Mouse (Mus musculus) ZHBTc4 (cell line): Measurements from ENCODE around the gene Fnbp1l.

ENCODE experiments used
- DNase-seq: peaks from one replicate; pipeline ENCODE4 v3.0.0-alpha.2; 2011; ENCODE audit warnings: low read depth, low spot score

Fnbp1l gene

DNA sequence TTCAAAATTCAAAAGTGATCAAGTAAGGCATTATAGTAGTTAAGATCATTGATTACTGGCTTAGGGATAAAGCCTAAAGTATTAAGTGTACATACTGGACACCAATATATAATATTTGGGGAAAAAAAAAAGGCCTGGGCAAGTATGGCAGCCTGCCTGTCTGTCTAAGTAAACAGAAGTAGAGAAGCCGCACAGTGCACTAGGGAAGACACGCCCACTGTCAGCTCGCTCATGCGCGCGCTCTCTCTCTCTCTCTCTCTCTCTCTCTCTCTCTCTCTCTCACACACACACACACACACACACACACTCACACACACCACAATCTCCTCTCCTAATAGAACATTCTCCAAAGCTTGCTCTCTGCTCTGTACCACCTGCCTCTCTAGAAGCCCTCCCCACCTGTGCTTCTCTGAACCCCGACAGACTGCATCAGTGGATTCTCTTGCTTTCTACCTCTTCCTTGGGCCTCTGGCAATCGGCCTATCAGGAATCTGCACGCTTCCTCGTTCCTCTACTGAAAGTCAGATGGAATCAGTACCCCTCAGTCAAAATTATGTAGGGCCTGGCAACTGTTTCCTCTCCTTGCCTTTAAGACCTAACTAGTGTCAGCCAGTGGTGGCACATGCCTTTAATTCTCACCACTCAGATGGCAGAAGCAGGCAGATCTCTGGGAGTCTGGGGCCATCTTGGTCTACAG is 13.3 kb downstream of the Fnbp1l start:
- no peak for DNase-seq

DNA sequence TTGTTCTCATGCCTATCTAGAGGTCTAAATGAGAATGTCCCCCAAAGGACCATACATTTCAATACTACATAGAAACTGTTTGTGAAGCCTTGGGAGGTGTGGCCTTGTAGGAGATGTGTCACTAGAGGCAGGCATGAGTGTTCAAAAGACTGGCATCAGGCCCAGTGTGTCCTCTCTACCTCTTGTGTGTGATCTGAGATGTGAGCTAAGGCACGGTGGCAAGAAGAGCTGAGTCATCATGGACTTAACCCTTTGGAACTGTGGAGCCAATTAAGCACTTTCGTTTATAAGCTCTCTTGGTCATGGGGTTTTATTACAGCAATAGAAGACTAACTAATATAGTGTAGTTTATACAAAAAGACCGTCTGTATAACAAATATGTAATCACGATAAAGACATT is 16.3 kb downstream of the Fnbp1l start:
- DNase-seq, result no peak

DNA sequence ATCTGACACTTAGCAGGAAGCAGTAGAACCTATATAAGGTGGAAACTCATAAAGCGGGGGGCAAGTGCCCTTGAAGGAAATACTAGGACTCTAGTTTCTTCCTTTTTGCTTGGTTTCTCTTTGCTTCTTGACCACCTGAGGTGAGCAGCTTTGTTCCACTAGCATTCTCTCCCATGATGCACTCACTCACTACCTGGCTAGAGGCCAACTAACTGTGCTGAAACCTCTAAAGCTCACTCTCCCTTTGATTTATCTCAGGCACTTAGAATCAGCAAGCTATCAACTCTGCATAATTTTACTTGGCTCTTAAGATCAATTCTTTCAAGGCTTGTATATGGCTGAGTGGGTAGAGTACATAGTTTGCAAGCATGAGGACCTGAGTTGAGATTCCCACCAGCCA is 17.1 kb downstream of the Fnbp1l start:
- DNase-seq, result peak; percentile 19

DNA sequence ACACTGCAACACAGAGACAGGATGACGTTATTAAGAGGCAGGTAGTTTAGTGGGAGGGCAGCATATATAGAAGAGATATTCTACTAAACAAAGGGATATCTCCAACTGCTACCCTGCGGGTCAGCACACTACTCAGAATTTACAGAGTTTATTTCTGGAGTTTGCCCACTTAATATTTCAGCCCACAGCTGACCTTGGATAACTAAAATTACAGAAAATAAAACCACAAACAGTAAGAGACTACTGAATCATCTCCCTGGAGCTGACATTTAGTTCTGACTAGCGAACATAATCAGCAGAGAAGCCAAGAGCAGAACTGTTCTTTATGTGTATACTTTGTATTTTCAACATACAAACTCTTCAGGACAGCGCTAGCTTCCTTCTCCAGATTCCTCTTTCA is 20.2 kb downstream of the Fnbp1l start:
- DNase-seq, result no peak

DNA sequence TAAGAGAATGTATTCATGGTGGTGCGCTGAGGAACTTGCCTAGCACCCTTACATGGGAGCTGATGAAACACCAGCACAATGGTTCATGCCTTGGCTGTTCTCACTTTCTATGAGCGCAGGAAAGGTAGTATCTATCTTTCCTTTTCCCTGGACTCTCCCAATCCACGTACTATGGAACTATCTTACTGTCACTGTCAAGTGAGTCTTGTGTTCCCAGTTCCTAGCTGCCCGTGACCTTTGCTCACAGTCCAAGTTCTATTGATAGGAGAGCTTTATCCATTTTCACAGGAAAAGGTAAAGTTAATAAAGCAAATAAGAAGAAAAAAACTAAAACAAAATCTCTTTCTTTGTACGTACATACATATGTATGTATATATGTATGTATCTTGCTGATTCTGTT is 28.7 kb downstream of the Fnbp1l start:
- no peak for DNase-seq

DNA sequence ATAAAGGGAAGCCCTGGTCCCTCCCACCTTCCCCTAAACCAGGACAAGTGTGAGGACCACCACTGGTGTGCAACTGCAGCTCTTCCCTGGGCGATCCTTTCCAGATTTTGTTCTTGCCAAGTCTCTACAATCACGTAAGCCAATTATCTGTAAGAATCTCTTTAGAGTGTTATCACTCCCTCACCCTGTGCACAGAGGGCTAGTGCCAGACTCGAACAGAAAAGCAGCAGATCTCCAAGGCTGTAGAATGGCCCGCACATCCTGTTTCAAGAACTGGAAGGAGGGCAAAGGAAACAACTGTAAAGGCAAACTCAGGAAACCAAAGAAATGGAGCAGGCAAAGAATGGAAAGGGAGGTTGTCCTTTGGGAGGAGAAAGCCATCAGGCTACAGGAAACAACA is 29.2 kb downstream of the Fnbp1l start:
- DNase-seq, result no peak

DNA sequence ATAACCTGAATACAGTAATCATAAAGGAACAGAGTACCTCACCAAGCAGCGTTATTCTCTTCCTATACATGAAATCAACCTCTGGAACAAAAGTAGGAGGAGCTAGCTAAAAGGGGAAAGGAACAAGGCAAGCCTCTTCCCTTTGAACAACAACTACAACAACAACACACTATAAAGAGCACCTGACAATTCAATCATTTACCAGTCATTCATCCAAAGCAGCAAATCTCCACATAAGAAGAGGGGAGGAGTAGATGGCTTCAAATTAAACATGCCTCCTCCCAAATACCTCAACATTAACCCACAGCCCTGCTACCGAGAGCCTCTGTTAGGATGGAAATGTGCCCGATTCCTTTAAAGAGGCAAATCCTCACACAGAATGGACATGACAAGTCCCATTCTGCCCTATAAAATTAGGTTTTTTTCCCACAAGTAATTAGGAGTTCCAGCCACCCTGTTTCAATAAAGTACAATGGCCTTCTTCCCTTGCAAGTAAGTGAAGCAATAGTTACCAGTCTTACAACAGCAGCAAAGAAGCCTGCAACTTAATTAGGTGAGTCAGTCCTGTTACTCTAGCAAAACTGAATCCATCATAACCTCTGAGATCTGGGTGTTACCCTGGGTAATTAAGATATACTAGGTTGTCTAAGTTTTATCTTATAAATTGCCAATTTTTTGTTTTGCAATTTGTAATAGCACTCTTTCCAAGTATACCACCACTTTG is 32.4 kb downstream of the Fnbp1l start:
- no peak for DNase-seq

DNA sequence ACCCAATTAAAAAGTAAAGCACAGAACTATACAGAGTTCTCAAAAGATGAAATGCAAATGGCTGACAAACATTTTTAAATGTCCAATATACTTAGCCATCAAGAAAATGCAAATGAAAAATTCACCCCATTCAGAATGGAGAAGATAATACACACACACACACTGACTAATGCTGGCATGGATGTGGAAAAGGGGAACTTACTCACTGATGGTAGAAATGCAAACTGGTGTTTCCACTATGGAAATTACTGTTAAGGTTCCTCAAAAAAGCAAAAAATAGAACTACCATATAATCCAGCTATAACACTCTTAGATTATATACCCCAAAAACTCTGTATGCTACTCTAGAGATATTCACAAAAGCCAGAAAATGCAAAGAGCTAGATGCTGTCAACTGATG is 42.2 kb downstream of the Fnbp1l start:
- no peak for DNase-seq

DNA sequence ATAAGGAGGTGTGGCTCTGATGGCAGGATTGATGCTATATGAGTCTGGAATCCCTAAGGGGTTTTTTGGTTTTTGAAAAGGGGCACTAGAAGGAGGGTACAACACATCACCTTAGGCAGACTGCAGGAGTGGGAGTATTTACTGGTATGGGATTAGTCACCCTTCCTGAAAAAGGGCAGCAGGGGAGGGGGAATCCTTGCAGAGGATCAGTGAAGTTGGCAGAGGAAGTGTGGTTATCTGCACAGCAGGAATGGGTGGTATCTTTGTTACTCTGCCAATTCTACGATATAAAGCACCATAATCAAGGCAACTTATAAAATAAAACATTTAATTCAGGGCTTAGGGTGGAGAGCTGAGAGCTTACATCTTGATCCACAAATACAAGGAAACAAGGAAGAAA is 44.6 kb downstream of the Fnbp1l start:
- no peak for DNase-seq

DNA sequence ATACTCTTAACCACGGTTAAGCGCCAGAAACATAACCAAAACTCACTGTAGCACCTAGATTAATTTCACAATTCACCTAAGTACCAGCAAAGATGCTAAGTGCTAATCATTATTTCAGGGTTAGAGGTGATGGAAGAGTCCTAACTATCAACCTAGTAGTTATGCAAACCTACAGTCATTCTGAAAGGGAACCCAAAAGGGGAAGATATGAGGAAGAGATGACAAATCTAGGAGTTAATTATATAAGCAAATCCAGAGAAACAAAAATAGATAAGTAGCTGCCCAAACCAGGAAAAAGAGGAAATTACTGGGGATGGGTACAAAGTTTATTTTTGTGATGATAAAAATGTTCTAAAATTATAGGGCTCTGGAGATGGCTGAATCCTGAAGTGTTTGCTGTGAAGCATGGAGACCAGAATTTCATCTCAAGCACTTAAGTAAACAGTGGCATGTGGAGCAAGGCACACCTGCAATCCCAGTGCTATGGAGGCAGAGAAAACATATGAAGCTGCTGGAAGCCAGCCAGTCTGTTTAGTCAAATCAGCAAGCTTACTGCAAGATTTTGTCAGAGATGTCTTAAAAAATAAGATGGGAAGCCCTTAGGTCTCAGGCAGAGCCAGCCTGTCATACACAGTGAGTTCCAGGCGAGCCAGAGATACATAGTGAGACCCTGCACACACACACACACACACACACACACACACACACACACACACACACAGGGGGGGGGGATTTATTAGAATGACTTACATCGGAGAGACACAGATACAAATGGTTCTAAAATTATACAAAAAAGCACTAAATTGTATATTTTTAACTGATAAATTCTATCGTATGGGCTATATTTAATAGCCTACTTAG is 45.9 kb downstream of the Fnbp1l start:
- DNase-seq, result no peak

DNA sequence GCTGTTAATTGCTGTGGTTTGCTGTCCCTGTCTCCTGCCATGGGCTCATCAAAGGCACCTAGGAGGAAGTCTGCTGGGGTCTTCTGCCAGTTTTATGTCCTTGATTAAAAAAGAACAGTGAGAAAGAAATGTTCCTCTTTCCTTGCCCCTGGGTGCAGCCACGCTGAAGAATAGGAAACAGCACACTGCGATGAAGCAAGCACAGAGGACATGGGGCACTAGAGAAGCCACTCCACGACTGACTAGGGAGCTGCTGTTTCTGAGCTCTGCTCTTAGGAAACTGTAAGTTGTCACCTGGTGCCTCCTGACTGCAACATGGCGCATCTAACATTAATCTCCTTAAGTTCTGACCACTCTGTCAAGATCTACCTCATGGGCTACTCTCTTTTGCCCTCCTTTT is 53.0 kb downstream of the Fnbp1l start:
- DNase-seq, result no peak

DNA sequence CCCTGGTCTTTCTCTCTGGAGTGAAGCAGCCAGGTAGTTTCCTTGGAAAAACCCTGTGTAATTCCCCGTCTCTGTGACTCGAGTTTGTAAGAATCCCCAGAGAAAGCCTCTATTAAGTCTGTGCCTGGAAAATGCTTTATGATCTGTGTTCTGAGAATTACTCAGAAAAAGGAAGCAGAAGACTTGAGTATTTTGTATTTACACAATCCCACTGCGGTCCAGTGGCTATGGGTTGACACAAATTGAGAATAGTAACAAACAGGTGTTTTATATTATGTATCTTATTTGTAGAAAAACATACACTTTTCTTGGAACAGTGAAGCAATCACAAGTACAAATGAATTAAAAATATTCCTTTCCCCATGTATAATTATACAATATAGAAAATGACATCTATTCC is 53.4 kb downstream of the Fnbp1l start:
- no peak for DNase-seq

DNA sequence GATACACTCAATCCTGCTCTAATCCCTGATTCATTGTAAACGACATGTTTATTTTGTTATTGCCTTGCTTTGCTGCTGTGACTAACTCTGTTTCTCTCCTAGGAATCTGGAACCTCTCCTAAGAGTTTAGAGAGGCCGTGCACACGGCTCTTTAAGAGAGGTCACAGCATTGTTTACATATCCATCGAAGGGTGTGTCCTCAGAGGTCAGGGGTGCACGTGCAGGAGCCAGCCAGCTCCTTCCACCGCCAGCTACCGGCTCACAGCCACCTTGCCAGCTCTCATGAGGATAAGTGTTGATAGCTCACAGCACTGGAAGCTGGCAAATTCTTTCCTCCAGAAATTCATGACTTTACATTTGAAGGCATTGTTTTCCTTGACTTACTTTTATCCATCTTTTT is 54.2 kb downstream of the Fnbp1l start:
- peak; percentile 89 for DNase-seq

DNA sequence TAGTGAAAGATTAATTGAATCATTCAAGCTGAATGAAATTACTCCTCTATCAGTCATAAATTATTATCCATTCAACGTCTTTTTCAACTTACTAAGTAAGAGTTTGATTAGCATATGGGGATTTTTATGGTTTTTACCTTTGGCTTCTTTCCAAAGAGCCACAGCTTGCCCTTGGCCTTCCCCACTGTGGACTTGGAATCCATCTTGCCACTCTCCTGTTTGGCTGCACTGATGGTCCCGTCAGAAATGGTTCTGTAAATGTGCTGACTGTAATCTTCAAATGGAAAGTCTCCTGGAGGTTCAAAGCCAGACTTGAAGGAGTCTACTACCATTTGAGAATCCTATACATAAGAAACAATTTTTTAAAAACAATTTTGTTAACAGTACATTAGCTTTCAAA is 61.7 kb downstream of the Fnbp1l start:
- no peak for DNase-seq

DNA sequence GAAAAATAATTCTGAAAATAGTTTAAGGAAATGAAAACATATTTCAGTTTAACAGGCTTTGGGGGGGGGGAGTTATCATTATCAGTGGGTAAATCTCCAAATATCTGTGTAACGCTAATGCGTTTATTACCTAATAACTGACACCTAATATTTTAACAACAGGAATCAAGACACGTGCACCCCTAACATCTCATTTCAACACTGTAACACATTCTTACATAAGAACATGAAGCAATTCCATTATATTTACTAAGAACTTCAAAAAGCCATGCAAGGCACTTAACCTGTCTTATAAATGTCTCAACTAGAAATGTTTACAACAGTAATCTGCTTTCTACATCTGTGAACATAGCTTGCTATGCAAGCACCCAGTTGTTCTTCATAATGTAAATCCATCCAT is 68.3 kb downstream of the Fnbp1l start:
- DNase-seq, result no peak

DNA sequence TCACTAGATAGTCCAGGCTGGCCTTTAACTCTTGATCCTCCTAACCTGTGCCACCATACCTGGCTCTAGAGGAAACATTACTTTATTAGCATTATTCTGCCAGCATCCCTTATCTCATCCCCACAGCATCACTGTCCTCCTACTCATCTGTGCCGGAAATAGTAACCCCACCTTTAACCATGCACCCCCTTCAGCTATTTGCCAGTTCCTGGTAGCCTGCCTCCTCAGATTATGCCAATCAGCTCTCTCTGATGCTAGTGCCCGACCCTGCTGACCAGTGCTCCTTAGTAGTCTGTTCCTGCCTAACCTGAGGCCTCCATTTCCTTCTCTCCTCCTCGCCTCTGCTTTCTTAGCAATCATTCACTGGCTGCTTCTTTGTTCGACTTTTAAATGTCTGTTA is 72.0 kb downstream of the Fnbp1l start:
- no peak for DNase-seq

DNA sequence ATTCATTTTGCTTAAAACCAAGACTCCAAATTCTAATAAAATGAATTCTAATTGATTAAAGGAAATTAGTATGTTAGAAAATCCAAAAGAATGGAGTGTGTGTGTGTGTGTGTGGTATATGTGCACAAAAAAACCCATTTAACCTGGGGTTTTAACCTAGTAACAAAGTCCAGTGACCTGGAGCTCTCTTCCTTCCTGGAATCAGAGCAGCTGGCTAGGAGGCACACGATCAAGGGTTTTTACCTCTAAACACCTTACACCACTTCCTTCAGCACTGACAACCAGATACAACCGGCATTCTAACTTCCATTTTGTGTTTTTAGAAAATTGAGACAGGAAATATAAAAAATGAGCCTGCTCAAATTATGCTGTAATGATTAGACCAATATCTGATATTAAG is 74.2 kb downstream of the Fnbp1l start:
- no peak for DNase-seq

DNA sequence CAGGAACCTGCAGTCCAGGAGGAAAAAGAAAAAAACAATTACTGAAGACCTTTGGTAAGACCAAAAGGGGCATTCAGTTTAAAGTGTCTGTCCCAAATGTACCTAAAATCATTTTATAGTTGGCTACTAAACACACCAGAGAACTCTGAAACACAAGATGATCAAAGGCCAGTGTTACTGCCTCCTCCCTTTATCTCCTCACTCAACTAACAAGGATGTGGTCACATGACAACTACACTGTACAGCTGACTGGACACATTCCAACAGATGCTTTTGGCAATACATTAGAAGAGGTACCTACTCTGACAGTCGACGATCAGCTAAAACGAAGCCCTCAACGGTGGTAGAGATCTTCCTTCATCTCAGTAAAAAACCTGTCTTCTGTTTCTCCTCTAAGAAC is 78.6 kb downstream of the Fnbp1l start:
- DNase-seq, result no peak

DNA sequence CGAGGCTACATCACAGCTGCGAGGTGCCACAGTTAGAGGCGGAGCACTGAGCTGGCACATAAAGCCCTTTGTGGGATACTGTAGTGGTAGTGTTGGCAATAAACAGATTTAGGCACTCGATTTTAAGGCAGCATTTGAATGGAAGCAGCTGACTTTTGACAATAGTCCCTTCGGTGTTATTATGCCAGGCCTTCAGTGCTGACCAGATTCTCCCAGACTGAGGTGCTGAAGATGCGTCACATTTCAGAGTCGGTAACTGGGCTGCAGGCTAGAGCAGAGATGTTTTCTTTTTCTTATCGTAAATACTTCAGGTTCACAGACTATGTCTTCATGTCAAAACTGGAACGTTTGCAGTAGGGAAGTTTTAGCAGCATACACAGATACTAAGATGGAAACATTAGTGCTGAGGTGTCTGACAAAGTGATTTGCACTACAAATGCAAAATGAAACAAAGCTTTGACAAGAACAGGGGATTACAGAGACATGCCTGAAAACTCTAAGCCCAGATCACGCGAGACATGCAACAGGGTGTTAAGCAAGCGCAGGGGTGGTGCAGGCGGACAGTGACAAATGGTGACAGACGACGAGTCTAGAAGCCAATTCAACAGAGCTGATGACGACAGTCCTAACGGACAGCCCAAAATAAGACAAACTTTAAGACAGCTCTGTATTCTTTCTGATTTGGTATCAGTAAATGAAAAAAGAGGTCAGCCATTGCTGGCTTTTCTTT is 79.4 kb downstream of the Fnbp1l start:
- peak; percentile 14 for DNase-seq

DNA sequence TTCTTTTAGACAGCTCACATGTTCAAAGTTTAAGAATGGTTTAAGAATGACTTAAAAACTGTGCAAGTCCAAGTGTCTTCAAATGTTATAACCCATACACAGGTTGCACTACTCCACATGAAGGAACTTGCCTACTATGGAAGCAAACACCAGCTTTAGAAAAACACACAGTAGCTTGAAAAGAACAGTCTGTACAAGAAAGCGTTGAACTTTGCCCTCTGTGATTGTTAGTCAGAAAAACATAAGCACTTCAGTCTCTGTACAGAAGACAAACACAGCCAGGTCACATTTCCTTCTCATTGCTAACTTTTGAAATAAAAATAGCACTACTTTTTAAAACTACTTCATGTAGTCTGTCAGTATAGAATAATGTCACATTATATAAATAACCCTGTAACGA is 80.7 kb downstream of the Fnbp1l start:
- DNase-seq, result no peak

DNA sequence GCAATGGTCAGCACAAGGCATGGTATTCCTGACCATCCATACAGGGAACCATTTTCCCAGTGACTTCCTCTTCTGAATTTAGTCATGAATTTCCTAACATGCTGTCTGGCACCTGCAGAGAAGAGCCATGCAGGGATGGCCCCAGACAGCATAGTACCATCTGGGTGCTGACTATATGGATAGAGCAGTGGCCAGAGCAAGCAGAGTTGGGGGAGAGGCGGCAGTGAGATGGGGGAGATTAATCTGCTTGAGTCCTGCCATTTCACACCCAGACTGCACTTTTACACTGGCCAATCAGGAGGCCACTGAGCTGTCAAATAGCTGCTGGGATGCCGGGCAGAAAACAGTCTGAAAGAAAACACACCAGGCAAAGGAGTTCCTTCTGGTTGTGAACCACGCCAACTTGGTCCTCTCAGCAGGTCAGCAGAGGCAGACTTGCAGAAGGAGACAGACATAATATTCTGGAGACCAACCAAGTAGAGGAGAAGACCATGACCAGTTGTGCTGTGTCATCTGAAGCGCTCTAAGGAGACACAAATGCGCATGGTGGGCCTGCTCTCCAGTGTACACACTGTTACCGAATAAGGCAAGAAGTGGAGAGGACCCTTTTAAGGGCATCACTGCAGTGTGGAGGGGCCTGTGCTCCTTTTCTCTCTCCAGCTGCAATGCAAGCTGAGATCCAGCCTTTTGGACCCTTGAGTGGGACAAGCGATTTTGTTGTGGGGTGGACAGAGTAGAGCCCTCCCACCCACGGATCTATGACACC is 83.4 kb downstream of the Fnbp1l start:
- no peak for DNase-seq
